Mouse (Mus musculus): ENCODE data around the gene Pla2g12b. TPM values are rescaled to one million over a fixed set of nuclear protein-coding genes. Genes with fewer than 3 reads are reported as not detected.

Pla2g12b gene
- total RNA-seq (2018; cell fraction: chromatin; rRNA removed) = not detected
- total RNA-seq (2018; cell fraction: cytosol; rRNA removed) = not detected
- not detected for total RNA-seq (2018; cell fraction: nucleus; rRNA removed)
- not detected in 3 replicates for polyA plus RNA-seq (2018)

- 82% methylated on average over 21 of the region's 21 CpGs for WGBS (ENCODE audit: missing documents)
- Histone ChIP-seq H3K79me2 (ENCODE audit: inconsistent target) (no peaks in the 10 kb centered on the region), H3K27ac (no peak within 1 kb of the TSS), H3K4me3 (ENCODE audit: inconsistent target) (no peak within 1 kb of the TSS), H3K36me3 (ENCODE audit: inconsistent target) (no peaks in the 10 kb centered on the region)
These were observed at the start of gene Pla2g12b for GRCm38 (mm10) chr10:59402899-59403792. Pla2g12b (plus strand) TSS chr10:59403660.

- no peaks in the 10 kb centered on the region for H3K79me2 ChIP-seq (ENCODE audit: inconsistent target)
- H3K36me3 ChIP-seq (ENCODE audit: inconsistent target) = peaks cover 86% of the 10 kb centered on the region
- no peak overlapping the region for H3K27ac ChIP-seq
- 98% methylated on average over 10 of the region's 12 CpGs for WGBS (ENCODE audit: missing documents)
- no peak overlapping the region for H3K4me3 ChIP-seq (ENCODE audit: inconsistent target)
These were observed 49.3 kb upstream of the Pla2g12b start for GRCm38 (mm10) chr10:59354120-59354519.

GRCm38 (mm10) chr10:59355020-59355419 lies 48.4 kb upstream of the Pla2g12b start:
- H3K36me3 ChIP-seq (ENCODE audit: inconsistent target) = peaks cover 81% of the 10 kb centered on the region
- WGBS (ENCODE audit: missing documents) = 93% methylated on average over 8 of the region's 8 CpGs
- no peak overlapping the region for H3K27ac ChIP-seq
- no peaks in the 10 kb centered on the region for H3K79me2 ChIP-seq (ENCODE audit: inconsistent target)
- H3K4me3 ChIP-seq (ENCODE audit: inconsistent target) = no peak overlapping the region

- Histone ChIP-seq H3K36me3 (ENCODE audit: inconsistent target) (peaks cover 80% of the 10 kb centered on the region), H3K79me2 (ENCODE audit: inconsistent target) (no peaks in the 10 kb centered on the region), H3K4me3 (ENCODE audit: inconsistent target) (no peak overlapping the region), H3K27ac (no peak overlapping the region)
- WGBS (ENCODE audit: missing documents) = 94% methylated on average over 4 of the region's 4 CpGs
These were observed 44.7 kb upstream of the Pla2g12b start for GRCm38 (mm10) chr10:59358744-59359143.

GRCm38 (mm10) chr10:59363208-59363607 lies 40.3 kb upstream of the Pla2g12b start:
- no peak overlapping the region for H3K27ac ChIP-seq
- H3K36me3 ChIP-seq (ENCODE audit: inconsistent target) = peaks cover 92% of the 10 kb centered on the region
- H3K79me2 ChIP-seq (ENCODE audit: inconsistent target) = no peaks in the 10 kb centered on the region
- WGBS (ENCODE audit: missing documents) = 87% methylated on average over 2 of the region's 2 CpGs
- no peak overlapping the region for H3K4me3 ChIP-seq (ENCODE audit: inconsistent target)

- H3K79me2 ChIP-seq (ENCODE audit: inconsistent target) = no peaks in the 10 kb centered on the region
- 96% methylated on average over 3 of the region's 3 CpGs for WGBS (ENCODE audit: missing documents)
- H3K36me3 ChIP-seq (ENCODE audit: inconsistent target) = peaks cover 93% of the 10 kb centered on the region
- H3K27ac ChIP-seq = no peak overlapping the region
- H3K4me3 ChIP-seq (ENCODE audit: inconsistent target) = no peak overlapping the region
These were observed 38.9 kb upstream of the Pla2g12b start for GRCm38 (mm10) chr10:59364551-59364950.

GRCm38 (mm10) chr10:59365804-59366589 lies 37.5 kb upstream of the Pla2g12b start:
- H3K36me3 ChIP-seq (ENCODE audit: inconsistent target) = peaks cover 93% of the 10 kb centered on the region
- no peaks in the 10 kb centered on the region for H3K79me2 ChIP-seq (ENCODE audit: inconsistent target)
- no peak overlapping the region for H3K27ac ChIP-seq
- no peak overlapping the region for H3K4me3 ChIP-seq (ENCODE audit: inconsistent target)
- WGBS (ENCODE audit: missing documents) = 96% methylated on average over 5 of the region's 5 CpGs

- peaks cover 93% of the 10 kb centered on the region for H3K36me3 ChIP-seq (ENCODE audit: inconsistent target)
- H3K4me3 ChIP-seq (ENCODE audit: inconsistent target) = no peak overlapping the region
- H3K27ac ChIP-seq = no peak overlapping the region
- 97% methylated on average over 4 of the region's 4 CpGs for WGBS (ENCODE audit: missing documents)
- H3K79me2 ChIP-seq (ENCODE audit: inconsistent target) = no peaks in the 10 kb centered on the region
These were observed 36.7 kb upstream of the Pla2g12b start for GRCm38 (mm10) chr10:59366746-59367145.

GRCm38 (mm10) chr10:59367206-59367605 lies 36.3 kb upstream of the Pla2g12b start:
- H3K36me3 ChIP-seq (ENCODE audit: inconsistent target) = peaks cover 93% of the 10 kb centered on the region
- 91% methylated on average over 4 of the region's 4 CpGs for WGBS (ENCODE audit: missing documents)

DNA sequence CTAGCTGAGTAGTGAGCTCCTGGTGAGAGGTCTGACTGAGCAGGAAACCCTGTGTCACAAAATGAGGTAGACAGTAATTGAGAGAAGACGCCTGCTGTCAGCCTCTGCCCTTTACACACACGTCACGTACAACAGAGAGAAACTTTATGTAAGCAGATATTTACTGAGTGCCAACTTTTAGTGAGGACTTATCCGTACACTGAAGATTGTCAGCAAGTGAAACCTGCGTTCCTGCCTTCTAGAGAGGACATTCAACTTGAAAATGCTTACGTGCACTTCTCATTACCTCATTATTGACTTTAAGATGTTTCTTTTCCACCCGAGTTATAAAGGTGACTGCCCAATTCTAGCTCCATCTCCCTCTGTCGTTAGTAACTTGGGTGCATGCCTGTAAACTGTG lies 34.7 kb upstream of the Pla2g12b start:
- peaks cover 93% of the 10 kb centered on the region for H3K36me3 ChIP-seq (ENCODE audit: inconsistent target)
- H3K4me3 ChIP-seq (ENCODE audit: inconsistent target) = no peak overlapping the region
- H3K27ac ChIP-seq = no peak overlapping the region
- no peaks in the 10 kb centered on the region for H3K79me2 ChIP-seq (ENCODE audit: inconsistent target)
- 94% methylated on average over 8 of the region's 8 CpGs for WGBS (ENCODE audit: missing documents)

More at GRCm38 (mm10) chr10:59367206-59367605, 36.3 kb upstream of the Pla2g12b start:
- H3K79me2 ChIP-seq (ENCODE audit: inconsistent target) = no peaks in the 10 kb centered on the region
- H3K4me3 ChIP-seq (ENCODE audit: inconsistent target) = no peak overlapping the region
- H3K27ac ChIP-seq = no peak overlapping the region

- H3K27ac ChIP-seq = no peak overlapping the region
- H3K36me3 ChIP-seq (ENCODE audit: inconsistent target) = peaks cover 93% of the 10 kb centered on the region
- no peak overlapping the region for H3K4me3 ChIP-seq (ENCODE audit: inconsistent target)
- H3K79me2 ChIP-seq (ENCODE audit: inconsistent target) = no peaks in the 10 kb centered on the region
- 70% methylated on average over 9 of the region's 9 CpGs for WGBS (ENCODE audit: missing documents)
These were observed 34.0 kb upstream of the Pla2g12b start for GRCm38 (mm10) chr10:59369426-59369825.

DNA sequence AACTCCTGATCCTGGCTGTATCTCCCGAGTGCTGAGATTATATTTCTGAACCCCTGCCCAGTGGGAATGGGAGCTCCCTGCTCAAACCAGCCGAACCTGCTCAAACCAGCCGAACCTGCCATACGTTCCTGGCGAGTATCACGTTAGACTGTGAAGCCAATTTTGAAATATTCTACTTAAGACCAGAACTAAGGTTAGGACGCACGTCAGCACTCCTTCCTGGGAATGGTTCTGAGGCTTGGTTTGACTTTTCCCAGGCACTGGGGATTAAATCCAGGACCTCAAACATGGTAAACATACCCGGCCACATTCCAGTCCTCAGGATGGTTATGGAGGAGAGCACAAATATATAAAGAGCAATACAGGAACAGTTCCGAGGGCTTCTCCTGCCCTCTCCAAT lies 25.6 kb upstream of the Pla2g12b start:
- whole genome bisulfite sequencing (ENCODE audit: missing documents) = 96% methylated on average over 10 of the region's 10 CpGs
- peaks cover 15% of the 10 kb centered on the region for H3K36me3 ChIP-seq (ENCODE audit: inconsistent target)
- no peaks in the 10 kb centered on the region for H3K79me2 ChIP-seq (ENCODE audit: inconsistent target)
- no peak overlapping the region for H3K27ac ChIP-seq
- no peak overlapping the region for H3K4me3 ChIP-seq (ENCODE audit: inconsistent target)

DNA sequence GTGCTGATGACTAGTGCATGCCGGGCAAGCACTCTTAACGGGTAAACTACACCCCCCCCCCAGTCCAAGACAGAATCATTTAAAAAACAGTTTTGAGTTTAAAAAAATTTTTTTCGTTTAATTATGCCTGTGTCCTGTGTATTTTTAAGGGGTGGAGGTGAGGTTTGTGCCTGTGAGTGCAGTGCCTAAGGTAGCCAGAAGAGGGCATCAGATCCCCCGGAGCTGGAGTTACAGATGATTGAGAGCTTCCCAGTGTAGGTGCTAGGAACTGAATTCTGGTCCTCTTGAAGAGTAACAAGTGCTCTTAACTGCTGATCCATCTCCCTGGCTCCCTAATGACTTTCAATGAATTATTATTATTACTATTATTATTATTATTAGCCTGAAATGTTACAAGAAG lies 24.7 kb upstream of the Pla2g12b start:
- Histone ChIP-seq H3K79me2 (ENCODE audit: inconsistent target) (no peaks in the 10 kb centered on the region), H3K27ac (no peak overlapping the region), H3K4me3 (ENCODE audit: inconsistent target) (no peak overlapping the region), H3K36me3 (ENCODE audit: inconsistent target) (peaks cover 7% of the 10 kb centered on the region)
- 93% methylated on average over 4 of the region's 4 CpGs for WGBS (ENCODE audit: missing documents)

DNA sequence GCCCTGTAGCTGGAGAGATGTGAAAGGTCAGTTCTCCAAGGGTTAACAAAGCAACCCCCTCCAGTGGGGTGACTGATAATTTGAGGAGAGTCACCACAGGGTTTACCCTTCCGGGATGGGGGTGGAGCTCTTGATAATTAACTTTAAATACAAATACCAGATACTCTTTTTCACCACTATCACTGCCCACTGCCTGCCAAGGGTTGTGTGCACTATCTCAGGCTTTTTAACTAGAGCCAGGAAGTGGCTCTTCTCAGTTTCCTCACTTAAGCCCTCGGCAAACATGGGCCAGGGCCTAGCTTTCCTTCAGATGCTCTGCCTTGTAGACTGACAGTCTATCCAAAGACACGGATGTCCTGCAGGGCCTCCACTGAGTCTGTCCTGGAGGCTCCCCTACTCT lies 23.5 kb upstream of the Pla2g12b start:
- no peak overlapping the region for H3K27ac ChIP-seq
- H3K36me3 ChIP-seq (ENCODE audit: inconsistent target) = no peaks in the 10 kb centered on the region
- no peaks in the 10 kb centered on the region for H3K79me2 ChIP-seq (ENCODE audit: inconsistent target)
- no peak overlapping the region for H3K4me3 ChIP-seq (ENCODE audit: inconsistent target)
- WGBS (ENCODE audit: missing documents) = 52% methylated on average over 3 of the region's 3 CpGs

GRCm38 (mm10) chr10:59380411-59380821 lies 23.0 kb upstream of the Pla2g12b start:
- WGBS (ENCODE audit: missing documents) = 85% methylated on average over 2 of the region's 2 CpGs
- Histone ChIP-seq H3K36me3 (ENCODE audit: inconsistent target) (no peaks in the 10 kb centered on the region), H3K79me2 (ENCODE audit: inconsistent target) (no peaks in the 10 kb centered on the region), H3K27ac (no peak overlapping the region), H3K4me3 (ENCODE audit: inconsistent target) (no peak overlapping the region)
